Mouse (Mus musculus) brown adipose tissue, adult 24 weeks (tissue): ENCODE data around the gene Dennd4b. TPM values are rescaled to one million over a fixed set of nuclear protein-coding genes. Genes with fewer than 3 reads are reported as not detected.
"Not testable (repeated sequence)": the region's sequence is repeated elsewhere in the genome, so short reads cannot be mapped to it uniquely, and the experiment has no call there.

Source experiments
- H3K27ac ChIP-seq: fragments of 200-500 bp; replicated peaks from 2 replicates; pipeline ENCODE4 v1.5.1; 2012; ENCODE audit warnings: low read depth, mild to moderate bottlenecking, low read length
- H3K4me1 ChIP-seq: fragments of 200-500 bp; 2 replicates; pipeline ENCODE4 v1.6.1; 2012; ENCODE audit warnings: low read length, mixed read lengths; ENCODE audit not compliant: control insufficient read depth, insufficient read depth, insufficient read length
- H3K4me3 ChIP-seq: fragments of 200-500 bp; 2 replicates; pipeline ENCODE4 v1.5.1; 2012; ENCODE audit warnings: low read depth, mild to moderate bottlenecking, low read length, moderate library complexity; ENCODE audit not compliant: insufficient read depth
- polyA plus RNA-seq: library from polyadenylated mRNA; stranded (reverse); fragments of >200 nt; gene quantifications from 2 replicates; pipeline ENCODE4 v1.2.4, GENCODE M21; 2012; ENCODE audit not compliant: missing spikeins, insufficient read depth, insufficient read length

Dennd4b gene
- polyA plus RNA-seq, 1 experiment, result 2.2 TPM

GRCm38 (mm10) chr3:90245406-90245805 is 19.6 kb upstream of the Dennd4b start:
- Histone ChIP-seq H3K4me1 (peaks cover 4% of the 10 kb centered on the region; the same call in 1 of the 2 replicates), H3K27ac (no peak overlapping the region), H3K4me3 (no peak overlapping the region)

- H3K4me3 ChIP-seq, result peak overlapping the region; percentile 62
- peaks cover 4% of the 10 kb centered on the region; the same call in 1 of the 2 replicates for H3K4me1 ChIP-seq
- peak overlapping the region; percentile 97 for H3K27ac ChIP-seq
These were observed 17.4 kb upstream of the Dennd4b start for GRCm38 (mm10) chr3:90247630-90247959.

DNA sequence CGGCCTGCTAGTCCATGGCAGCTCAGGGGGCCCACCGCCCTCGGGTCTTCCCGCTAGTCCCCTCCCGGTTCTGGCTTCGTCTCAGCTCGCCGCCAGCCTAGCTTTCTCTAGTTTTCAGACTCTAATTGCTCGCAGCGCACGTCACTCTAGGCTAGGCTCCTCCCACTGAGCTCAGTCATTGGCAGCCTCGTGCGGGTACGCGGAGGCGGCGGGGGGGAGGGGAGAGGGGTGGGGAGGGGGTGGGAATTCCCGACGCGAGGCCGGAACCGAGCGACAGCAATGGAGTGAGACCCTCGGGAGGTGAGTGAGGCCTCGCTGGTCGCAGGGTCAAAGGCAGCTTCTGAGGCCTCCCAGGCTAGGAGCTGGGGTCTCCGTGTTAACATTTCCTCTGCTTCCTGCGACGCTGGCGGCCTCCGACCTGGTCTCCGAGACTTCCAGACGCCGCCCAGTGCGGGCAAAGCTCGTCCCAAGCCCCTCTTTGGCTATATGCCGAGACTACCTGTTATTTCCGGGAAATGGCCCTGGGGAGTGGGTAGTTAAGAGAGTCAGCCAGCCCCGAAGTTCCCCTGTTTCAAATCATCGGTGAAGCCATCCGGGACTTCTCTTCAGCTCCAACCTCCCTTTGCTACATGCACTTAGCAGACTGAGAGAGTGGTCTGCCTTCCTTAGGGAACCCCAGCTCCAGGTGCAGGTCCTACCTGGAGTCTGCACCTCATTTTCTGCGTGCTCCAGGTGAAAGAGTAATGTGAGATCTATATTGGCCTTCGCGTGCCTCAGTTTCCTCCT is 16.8 kb upstream of the Dennd4b start, which contains the start of gene Slc39a1:
Gene Slc39a1, plus strand, starts transcription at position 213 of the 786 bp plus-strand sequence.
- H3K4me3 ChIP-seq, result peak within 1 kb of the TSS; percentile 78
- H3K27ac ChIP-seq, result peak within 1 kb of the TSS; percentile 97
- H3K4me1 ChIP-seq, result no peaks in the 10 kb centered on the region

GRCm38 (mm10) chr3:90248746-90249100 is 16.3 kb upstream of the Dennd4b start:
- Histone ChIP-seq H3K4me3 (peak overlapping the region; percentile 78), H3K27ac (peak overlapping the region; percentile 97), H3K4me1 (no peaks in the 10 kb centered on the region)

GRCm38 (mm10) chr3:90250791-90251190 is 14.2 kb upstream of the Dennd4b start:
- peaks cover 3% of the 10 kb centered on the region for H3K4me1 ChIP-seq
- H3K27ac ChIP-seq, result no peak overlapping the region
- no peak overlapping the region for H3K4me3 ChIP-seq

DNA sequence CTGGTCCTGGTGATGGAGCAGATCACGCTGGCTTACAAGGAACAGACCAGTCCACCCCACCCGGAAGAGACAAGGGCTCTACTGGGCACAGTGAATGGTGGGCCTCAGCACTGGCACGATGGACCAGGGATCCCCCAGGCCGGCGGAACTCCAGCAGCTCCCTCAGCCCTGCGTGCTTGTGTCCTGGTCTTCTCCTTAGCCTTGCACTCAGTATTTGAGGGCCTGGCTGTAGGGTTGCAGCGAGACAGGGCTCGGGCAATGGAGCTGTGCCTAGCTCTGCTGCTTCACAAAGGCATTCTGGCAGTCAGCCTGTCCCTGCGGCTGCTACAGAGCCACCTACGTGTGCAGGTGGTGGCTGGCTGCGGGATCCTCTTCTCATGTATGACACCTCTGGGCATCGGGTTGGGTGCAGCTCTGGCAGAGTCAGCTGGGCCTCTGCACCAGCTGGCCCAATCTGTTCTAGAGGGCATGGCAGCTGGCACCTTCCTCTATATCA is 13.2 kb upstream of the Dennd4b start:
- H3K4me1 ChIP-seq, H3K4me3 ChIP-seq, H3K27ac ChIP-seq: not testable (repeated sequence)

DNA sequence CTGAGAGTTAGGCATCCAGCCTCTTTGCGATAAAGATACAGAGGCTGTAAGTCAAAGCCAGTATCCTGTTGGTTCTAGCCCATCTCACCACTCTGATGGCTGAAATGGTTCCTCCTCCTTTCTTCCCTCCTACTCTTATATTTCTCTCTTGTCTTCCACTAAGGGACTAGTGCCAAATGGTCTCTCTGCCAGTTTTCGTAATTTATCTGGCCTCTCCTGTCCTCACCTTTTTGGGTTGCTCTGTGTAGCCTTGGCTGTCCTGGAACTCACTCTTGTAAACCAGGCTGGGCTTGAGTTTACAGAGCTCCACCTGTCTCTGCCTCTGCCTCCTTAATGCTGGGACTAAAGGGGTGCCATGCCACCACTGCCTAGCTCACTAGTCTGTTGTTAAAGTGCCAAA is 12.3 kb upstream of the Dennd4b start:
- not testable (repeated sequence) for H3K4me1 ChIP-seq, H3K27ac ChIP-seq, H3K4me3 ChIP-seq

GRCm38 (mm10) chr3:90253174-90253573 is 11.8 kb upstream of the Dennd4b start:
- H3K4me3 ChIP-seq, H3K27ac ChIP-seq, H3K4me1 ChIP-seq: not testable (repeated sequence)

DNA sequence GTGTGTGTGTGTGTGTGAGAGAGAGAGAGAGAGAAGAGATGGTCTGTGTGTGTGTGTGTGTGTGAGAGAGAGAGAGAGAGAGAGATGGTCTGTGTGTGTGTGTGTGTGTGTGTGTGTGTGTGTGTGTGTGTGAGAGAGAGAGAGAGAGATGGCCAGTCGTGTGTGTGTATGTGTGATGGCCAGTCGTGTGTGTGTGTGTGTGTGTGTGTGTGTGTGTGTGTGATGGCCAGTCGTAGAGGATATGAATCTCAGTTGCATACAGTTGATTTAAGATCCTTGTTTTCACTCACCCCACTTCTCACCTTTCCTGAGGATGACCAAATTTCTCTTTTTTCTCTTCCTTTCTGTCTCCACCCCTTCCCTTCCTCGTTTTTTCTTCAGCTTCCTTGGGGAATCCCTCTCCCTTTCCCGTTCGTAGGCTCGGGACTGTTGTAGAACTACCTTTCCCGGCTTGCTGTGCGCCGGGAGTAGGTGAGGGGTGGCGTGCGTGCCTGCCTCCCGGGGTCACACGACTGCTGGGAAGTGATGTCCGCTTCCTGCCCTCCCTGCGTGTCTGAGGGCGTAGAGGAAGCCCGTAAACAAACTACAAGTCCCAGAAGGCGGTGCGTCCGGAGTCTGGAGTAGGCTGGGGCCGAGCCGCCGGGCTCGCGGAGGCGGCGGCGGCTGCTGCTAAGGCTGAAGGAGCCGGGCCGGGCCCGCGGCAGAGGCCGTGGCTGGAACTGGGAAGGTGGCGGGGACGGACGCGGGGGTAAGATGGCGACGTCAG is 11.1 kb upstream of the Dennd4b start, which contains the start of gene Crtc2:
Gene Crtc2, plus strand, starts transcription at position 511 of the 766 bp plus-strand sequence.
- peak within 1 kb of the TSS; percentile 94 for H3K4me3 ChIP-seq
- H3K4me1 ChIP-seq, result peaks cover 3% of the 10 kb centered on the region
- peak within 1 kb of the TSS; percentile 91 for H3K27ac ChIP-seq

DNA sequence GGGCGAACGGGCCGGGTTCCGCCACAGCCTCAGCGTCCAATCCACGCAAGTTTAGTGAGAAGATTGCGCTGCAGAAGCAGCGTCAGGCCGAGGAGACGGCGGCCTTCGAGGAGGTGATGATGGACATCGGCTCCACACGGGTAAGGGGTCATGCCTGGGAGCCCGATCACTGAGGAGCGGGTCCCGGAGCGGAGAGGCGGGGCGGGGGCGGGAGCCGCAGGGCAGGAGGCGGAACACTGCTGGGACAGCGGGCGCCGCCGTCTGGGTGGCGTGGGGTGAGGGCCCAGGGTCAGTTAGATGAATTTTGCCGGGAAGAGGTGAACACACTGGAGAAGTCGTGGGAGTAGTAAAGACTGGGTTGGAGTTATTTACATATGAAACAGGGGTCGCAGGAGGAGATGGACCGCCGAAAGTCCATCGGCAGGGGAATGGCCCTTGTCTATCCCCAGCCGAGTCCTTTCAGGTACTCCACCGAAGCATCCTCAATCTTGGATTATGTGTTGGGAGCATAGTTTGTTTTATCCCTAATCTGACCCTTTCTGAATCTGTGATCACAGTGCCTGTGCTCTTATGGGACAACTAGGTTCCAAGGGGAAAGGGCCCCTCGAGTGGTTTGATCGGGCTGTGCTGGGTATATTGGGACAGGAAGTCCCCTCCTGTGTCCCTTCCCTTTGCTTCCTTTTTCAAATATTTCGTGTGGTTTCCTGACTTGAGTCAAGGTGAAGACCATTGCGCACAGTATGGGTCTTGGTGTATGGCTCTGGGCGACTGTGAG is 10.4 kb upstream of the Dennd4b start:
- peaks cover 3% of the 10 kb centered on the region for H3K4me1 ChIP-seq
- H3K27ac ChIP-seq, result peak overlapping the region; percentile 91
- H3K4me3 ChIP-seq, result peak overlapping the region; percentile 94

GRCm38 (mm10) chr3:90255194-90255565 is 9.8 kb upstream of the Dennd4b start:
- H3K27ac ChIP-seq, result peak overlapping the region; percentile 91
- peaks cover 3% of the 10 kb centered on the region for H3K4me1 ChIP-seq
- peak overlapping the region; percentile 94 for H3K4me3 ChIP-seq

- Histone ChIP-seq H3K4me1 (peaks cover 3% of the 10 kb centered on the region), H3K4me3 (no peak overlapping the region)
These were observed 9.1 kb upstream of the Dennd4b start for GRCm38 (mm10) chr3:90255784-90256353.

GRCm38 (mm10) chr3:90256731-90257530 is 8.1 kb upstream of the Dennd4b start:
- H3K4me1 ChIP-seq, result peaks cover 3% of the 10 kb centered on the region
- H3K27ac ChIP-seq, result no peak overlapping the region

More at GRCm38 (mm10) chr3:90255784-90256353, 9.1 kb upstream of the Dennd4b start:
- H3K27ac ChIP-seq, result no peak overlapping the region

DNA sequence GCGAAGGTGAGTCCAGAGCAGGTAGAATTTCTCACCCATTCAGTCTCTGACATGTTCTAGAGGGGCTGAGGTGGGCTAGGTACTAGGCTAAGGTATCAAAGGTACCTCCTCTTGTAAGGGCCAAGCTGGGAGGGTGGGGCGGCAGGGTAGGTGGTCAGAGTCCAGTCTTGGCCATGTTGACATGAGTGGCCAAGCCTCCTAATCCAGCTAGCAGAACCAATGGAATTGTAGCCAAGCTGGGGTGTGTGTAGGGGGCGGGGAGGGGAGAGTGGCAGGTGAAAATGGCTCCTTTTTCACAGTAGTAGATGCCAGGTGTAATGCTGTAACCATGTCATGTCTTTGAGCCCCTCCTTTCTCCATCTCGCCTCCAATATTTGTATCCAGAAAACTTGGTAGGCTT is 6.5 kb upstream of the Dennd4b start:
- H3K4me1 ChIP-seq, result peaks cover 3% of the 10 kb centered on the region
- no peak overlapping the region for H3K4me3 ChIP-seq
- no peak overlapping the region for H3K27ac ChIP-seq

More at GRCm38 (mm10) chr3:90256731-90257530, 8.1 kb upstream of the Dennd4b start:
- H3K4me3 ChIP-seq, result no peak overlapping the region
